Mouse (Mus musculus) brain, embryonic 14.5 days (tissue): ENCODE measurements around the gene Ddit4.

Experiments
- CTCF ChIP-seq: fragments of 200-500 bp; IDR thresholded peaks from 2 replicates; pipeline ENCODE4 v1.5.1; 2012; ENCODE audit warnings: inconsistent platforms, mild to moderate bottlenecking, moderate library complexity, borderline replicate concordance; ENCODE audit not compliant: insufficient read depth, insufficient read length; ENCODE audit errors: extremely low read depth
- POLR2A ChIP-seq: fragments of 200-500 bp; IDR thresholded peaks from 2 replicates; pipeline ENCODE4 v1.6.1; 2012; ENCODE audit warnings: mild to moderate bottlenecking, inconsistent platforms, borderline replicate concordance; ENCODE audit not compliant: poor library complexity, insufficient read depth, insufficient read length, severe bottlenecking; ENCODE audit errors: extremely low read depth

DNA sequence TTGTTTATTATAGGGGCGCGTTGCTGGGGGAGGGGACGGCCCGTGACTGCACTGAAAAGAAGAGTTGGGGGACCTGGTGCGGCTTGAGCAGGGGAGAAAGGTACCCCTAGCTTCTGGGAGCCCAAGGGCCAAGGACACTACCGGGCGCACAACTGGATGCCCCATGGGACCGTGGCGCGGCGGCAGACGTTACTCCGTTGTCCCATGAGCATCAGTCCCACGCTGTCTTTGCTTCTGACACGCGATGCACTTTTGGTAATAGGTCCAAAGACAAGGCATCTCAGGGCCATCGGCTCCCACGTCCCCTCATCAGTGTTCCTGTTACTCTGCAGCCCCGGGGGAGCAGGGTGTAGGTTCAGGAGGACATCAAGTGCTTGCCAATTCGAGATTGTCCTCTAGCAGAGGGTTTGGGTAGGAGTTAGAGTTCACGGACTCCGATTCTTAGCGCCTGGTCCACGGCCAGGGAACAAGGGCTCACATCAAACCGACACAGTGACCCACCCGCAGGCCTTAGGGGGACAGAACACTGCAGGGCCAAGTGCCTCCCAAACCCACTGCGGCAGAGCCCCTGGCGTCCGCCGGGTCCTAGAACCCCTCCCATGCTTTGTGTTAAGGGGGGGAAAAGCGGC is 632 bp upstream of the Ddit4 start:
- TF ChIP-seq CTCF: no peak
- TF ChIP-seq POLR2A: peak; percentile 35; the same call in 1 of the 2 replicates
